Mouse (Mus musculus): Measurements from ENCODE around the gene Mroh8. TPM values are rescaled to one million over a fixed set of nuclear protein-coding genes. Genes with fewer than 3 reads are reported as not detected.
"Not testable (repeated sequence)": the region's sequence is repeated elsewhere in the genome, so short reads cannot be mapped to it uniquely, and the experiment has no call there.

Gene Mroh8
- polyA plus RNA-seq, 1 experiment from 2014 or later, result 0.44 TPM

DNA sequence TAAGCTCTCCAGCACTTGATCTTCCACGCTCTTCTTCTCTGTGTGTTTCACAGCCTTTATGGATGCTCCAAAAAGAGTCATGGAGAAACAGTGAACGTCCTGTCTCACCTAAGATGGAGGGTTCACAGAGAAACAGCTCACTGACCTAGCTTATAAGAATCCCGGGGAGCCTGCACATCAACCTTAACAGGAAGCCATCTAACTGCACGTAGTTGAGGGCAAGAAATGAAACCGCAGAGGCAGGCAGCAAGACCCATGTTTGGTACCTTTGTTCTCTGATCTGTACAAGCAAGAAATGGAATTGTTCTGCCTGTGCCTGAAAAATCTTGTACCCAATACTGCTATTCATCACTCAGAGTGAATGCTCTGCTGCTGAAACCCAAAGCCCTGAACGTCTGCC lies 59.2 kb downstream of the Mroh8 start:
- Histone ChIP-seq H3K4me1 (no peaks in the 10 kb centered on the region), H3K4me2 (no peak overlapping the region), H3K27me3 (replicated peaks) (no peaks in the 10 kb centered on the region), H3K9ac (replicated peaks) (no peak overlapping the region), H3K27ac (replicated peaks) (no peak overlapping the region), H3K36me3 (no peaks in the 10 kb centered on the region), H3K9me3 (replicated peaks) (no peaks in the 10 kb centered on the region), H3K4me3 (replicated peaks) (no peak overlapping the region)
- 80% methylated on average over 6 of the region's 6 CpGs for WGBS
- ATAC-seq (ENCODE audit: low FRiP score), result no peak

DNA sequence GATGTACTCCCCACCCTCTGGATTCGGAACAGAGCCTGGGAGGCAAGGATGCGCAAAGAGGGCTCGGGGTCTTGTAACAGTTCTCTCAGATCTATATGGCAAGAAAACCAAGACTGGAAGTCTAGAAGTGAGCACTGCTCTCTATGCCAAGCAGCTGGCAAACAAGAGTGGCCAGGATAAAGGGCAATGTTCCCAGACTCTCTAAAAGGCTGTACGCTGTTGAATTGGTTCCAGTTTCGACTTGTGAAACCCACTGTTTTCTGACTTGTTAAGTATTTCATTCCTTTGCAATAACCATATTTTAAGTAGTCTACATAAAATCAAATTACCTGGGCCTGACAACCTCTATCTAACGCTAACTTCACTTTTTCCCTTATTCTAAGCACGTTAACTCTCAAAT lies 67.6 kb downstream of the Mroh8 start:
- ATAC-seq (ENCODE audit: low FRiP score), result no peak
- Histone ChIP-seq H3K4me3 (replicated peaks) (no peak overlapping the region), H3K27ac (replicated peaks) (no peak overlapping the region), H3K27me3 (replicated peaks) (no peaks in the 10 kb centered on the region), H3K4me2 (no peak overlapping the region), H3K4me1 (no peaks in the 10 kb centered on the region), H3K36me3 (no peaks in the 10 kb centered on the region), H3K9me3 (replicated peaks) (no peaks in the 10 kb centered on the region), H3K9ac (replicated peaks) (no peak overlapping the region)
- 92% methylated on average over 7 of the region's 7 CpGs for WGBS

DNA sequence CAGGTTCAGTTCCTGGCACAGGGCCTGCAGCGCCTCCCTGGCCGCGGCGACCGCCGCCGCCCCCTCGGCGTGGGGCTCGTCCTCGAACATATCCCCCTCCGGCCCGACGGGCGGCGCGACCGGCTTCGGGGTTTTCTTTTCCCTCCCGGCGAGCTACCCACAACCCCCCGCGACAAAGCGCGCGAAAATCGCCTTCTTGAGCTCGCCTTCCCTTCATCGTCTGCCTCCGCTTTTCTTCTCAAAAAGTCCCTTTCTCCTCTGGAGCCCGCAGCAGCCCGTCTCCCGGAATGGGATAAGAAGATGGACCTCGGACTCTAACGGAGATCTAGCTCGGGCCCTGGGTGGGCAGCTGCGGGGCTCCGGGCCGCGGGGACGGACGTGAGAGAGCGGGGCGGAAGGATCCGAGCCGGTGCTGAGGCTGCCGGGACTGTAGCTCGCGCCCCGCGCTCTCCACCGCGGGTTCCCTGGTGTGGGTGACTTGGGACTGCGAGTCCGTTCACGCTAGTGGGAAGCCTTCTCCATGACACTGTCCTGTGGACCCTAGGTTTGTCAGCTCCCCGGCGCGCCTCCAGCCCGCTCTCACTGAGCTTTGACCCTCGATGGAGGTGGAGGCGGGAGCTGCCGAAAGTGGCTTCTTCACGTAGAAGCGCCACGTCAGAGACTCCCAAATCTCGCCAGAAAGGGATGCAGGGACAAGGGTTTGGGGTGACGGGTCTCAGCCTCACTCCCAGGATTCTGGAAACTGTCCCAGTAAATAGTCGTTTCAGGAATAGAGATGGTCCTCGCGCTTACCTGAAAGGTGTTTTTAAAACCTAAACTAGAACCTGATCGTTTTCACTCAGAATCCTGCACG lies 74.8 kb downstream of the Mroh8 start, which contains the start of gene Rbl1:
TSS of gene Rbl1 (minus strand) at position 169 of the 853 bp plus-strand sequence.
- peak within 1 kb of the TSS; percentile 81 for H3K4me3 ChIP-seq (replicated peaks)
- peak; percentile 92 for ATAC-seq (ENCODE audit: low FRiP score)
- H3K9me3 ChIP-seq (replicated peaks), result no peaks in the 10 kb centered on the region
- H3K36me3 ChIP-seq, result no peaks in the 10 kb centered on the region
- H3K27ac ChIP-seq (replicated peaks), result peak within 1 kb of the TSS; percentile 97
- no peaks in the 10 kb centered on the region for H3K27me3 ChIP-seq (replicated peaks)
- 2% methylated on average over 73 of the region's 73 CpGs for WGBS
- peaks cover 17% of the 10 kb centered on the region for H3K4me1 ChIP-seq
- peak within 1 kb of the TSS; percentile 91 for H3K9ac ChIP-seq (replicated peaks)
- peak within 1 kb of the TSS; percentile 78 for H3K4me2 ChIP-seq

DNA sequence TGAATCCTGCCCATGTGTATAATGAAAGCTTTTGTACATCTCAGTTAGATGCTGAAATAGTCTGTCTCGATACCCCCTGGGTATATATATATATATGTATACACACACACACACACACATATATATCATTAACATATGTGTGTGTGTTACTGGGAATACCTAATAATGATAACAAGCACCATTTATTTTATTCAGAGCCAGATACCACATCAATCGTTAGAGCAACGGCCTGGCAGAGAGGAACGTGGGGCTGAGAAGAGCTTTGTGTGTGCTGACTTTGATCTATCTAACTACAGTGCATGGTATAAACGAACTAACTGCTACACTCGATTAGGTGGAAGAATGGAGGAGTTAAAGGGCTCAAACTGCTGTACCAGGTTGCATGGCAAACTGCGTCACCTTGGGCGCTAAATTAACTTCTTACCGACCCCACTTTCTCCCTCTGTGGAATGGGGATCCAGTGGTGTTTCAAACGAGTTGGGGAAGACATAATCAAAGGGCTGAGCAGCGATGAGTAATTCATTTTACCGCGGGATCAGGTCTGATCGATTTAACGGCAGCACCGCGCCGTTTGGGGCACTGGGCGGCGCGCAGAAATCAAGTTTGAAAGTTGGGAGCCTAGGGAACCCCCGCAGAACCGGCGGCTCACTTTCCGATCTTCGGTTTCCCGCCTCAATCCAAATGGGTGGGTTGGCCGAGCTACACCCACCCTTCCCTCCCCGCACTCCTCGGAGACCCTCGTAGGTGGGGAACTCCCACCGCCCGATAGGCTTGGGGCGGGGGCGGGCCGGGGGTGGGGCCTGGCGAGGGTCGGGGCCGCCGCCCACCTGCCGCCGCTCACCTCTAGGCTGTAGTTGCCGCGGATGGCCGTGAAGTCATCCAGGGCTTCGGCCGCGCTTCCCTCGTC lies 75.6 kb downstream of the Mroh8 start:
- peak overlapping the region; percentile 91 for H3K9ac ChIP-seq (replicated peaks)
- H3K9me3 ChIP-seq (replicated peaks), result no peaks in the 10 kb centered on the region
- H3K27me3 ChIP-seq (replicated peaks), result no peaks in the 10 kb centered on the region
- WGBS, result 2% methylated on average over 38 of the region's 49 CpGs
- H3K36me3 ChIP-seq, result peaks cover 4% of the 10 kb centered on the region; the same call in 1 of the 2 replicates
- H3K4me3 ChIP-seq (replicated peaks), result peak overlapping the region; percentile 81
- H3K4me1 ChIP-seq, result peaks cover 17% of the 10 kb centered on the region
- H3K27ac ChIP-seq (replicated peaks), result peak overlapping the region; percentile 97
- peak; percentile 82 for ATAC-seq (ENCODE audit: low FRiP score)
- H3K4me2 ChIP-seq, result peak overlapping the region; percentile 78

DNA sequence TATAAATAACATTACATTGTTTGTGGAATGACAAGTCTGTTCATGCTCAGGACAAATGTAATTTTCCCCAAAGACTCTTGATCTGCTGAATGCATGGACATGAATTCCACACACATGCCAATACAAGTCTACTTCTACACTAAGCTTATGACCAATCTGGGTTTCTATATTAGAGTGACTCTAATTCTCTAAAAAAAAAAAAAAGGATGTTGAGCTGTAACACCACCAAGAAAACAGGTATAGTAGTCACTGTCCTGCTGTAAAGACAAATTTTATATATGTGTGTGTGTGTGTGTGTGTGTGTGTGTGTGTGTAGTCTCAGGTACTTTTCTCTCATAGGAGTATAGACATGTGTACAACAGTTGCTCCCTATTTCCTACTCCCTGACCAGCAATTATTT lies 76.3 kb downstream of the Mroh8 start:
- Histone ChIP-seq H3K4me2 (peak overlapping the region; percentile 78; the same call in 1 of the 2 replicates), H3K9me3 (replicated peaks) (no peaks in the 10 kb centered on the region), H3K4me3 (replicated peaks) (peak overlapping the region; percentile 81; the same call in 1 of the 2 replicates), H3K4me1 (peaks cover 17% of the 10 kb centered on the region), H3K36me3 (peaks cover 8% of the 10 kb centered on the region; the same call in 1 of the 2 replicates), H3K27ac (replicated peaks) (no peak overlapping the region), H3K27me3 (replicated peaks) (no peaks in the 10 kb centered on the region), H3K9ac (replicated peaks) (no peak overlapping the region)
- no peak for ATAC-seq (ENCODE audit: low FRiP score)

DNA sequence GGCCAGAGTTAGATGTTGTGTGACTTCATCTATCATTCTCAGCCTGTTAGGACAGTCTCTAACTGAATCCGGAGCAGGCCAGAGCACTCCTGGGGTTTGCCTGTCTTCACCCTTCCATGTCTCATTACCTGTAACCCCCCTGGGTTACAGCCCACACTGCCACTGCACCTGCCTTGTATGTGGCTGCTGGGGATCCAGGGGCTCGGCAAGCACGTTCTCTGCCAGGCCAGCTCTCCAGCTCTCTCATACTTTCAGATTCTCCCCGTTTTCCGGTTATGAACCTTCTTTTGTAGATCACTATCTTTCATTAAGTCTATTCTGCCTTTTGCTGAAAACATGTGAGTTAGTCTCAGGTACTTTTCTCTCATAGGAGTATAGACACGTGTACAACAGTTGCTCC lies 77.0 kb downstream of the Mroh8 start:
- no peak overlapping the region for H3K4me3 ChIP-seq (replicated peaks)
- no peak for ATAC-seq (ENCODE audit: low FRiP score)
- peaks cover 17% of the 10 kb centered on the region for H3K4me1 ChIP-seq
- H3K4me2 ChIP-seq, result no peak overlapping the region
- no peaks in the 10 kb centered on the region for H3K27me3 ChIP-seq (replicated peaks)
- H3K9ac ChIP-seq (replicated peaks), result no peak overlapping the region
- H3K9me3 ChIP-seq (replicated peaks), result no peaks in the 10 kb centered on the region
- no peak overlapping the region for H3K27ac ChIP-seq (replicated peaks)
- 80% methylated on average over 6 of the region's 6 CpGs for WGBS
- H3K36me3 ChIP-seq, result peaks cover 8% of the 10 kb centered on the region; the same call in 1 of the 2 replicates

DNA sequence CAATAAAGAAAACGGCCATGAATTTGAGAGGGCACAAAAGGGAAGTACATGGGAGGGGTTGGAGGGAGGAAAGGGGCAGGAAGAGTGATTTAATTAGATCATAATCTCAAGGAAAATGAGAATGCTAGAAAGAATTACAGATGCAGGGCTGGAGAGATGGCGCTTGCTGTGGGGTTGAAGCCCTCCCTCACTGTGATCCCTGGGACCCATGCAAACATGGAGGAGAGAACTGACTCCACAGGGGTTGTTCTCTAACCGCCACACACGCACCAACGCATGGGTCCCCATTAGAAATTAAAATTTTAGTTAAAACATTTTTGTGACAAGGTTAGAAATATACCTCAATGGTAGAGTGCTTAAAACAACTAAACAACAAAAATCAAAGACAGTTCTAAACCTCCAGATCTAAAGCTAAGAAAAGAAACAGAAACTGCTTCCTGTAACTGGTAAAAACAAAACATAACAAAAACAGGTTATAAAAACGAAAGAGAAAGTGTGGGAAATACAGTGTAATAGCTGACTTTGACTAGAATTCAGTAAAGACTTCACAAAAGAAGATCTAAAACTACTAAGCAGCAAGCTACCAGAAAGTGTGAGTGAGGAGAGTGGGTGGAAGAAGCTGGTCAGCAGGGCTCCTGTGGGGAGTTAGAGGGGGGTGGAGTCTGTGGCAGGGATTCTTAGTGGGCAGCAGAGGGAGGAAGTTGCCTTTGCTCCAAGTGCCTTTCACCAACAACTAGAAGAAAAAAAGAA lies 78.1 kb downstream of the Mroh8 start:
- no peak overlapping the region for H3K4me3 ChIP-seq (replicated peaks)
- H3K27me3 ChIP-seq (replicated peaks), result no peaks in the 10 kb centered on the region
- H3K27ac ChIP-seq (replicated peaks), result no peak overlapping the region
- ATAC-seq (ENCODE audit: low FRiP score), result no peak
- H3K9me3 ChIP-seq (replicated peaks), result no peaks in the 10 kb centered on the region
- no peak overlapping the region for H3K9ac ChIP-seq (replicated peaks)
- H3K36me3 ChIP-seq, result peaks cover 15% of the 10 kb centered on the region
- 85% methylated on average over 6 of the region's 6 CpGs for WGBS
- H3K4me1 ChIP-seq, result peaks cover 17% of the 10 kb centered on the region
- H3K4me2 ChIP-seq, result no peak overlapping the region

DNA sequence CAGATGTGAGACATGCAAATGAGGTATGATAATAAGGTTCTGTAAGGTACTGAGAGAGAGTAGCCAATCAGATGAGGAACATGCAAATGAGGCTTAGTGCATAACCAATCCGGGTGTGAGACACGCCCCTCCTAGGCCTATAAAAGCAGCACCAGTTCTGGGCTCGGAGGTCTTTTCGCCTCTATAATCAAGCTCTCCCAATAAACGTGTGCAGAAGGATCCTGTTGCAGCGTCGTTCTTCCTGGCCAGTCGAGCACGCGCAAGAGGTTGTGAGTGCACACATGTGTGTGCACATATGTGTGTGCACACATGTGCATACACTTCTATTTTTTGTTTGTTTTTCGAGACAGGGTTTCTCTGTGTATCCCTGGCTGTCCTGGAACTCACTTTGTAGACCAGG lies 80.9 kb downstream of the Mroh8 start:
- H3K27ac ChIP-seq (replicated peaks); H3K27me3 ChIP-seq (replicated peaks); H3K9me3 ChIP-seq (replicated peaks); H3K4me2 ChIP-seq; H3K9ac ChIP-seq (replicated peaks); H3K4me1 ChIP-seq; H3K4me3 ChIP-seq (replicated peaks); ATAC-seq (ENCODE audit: low FRiP score): not testable (repeated sequence)
- peaks cover 30% of the 10 kb centered on the region for H3K36me3 ChIP-seq
- WGBS, result 97% methylated on average over 11 of the region's 11 CpGs

DNA sequence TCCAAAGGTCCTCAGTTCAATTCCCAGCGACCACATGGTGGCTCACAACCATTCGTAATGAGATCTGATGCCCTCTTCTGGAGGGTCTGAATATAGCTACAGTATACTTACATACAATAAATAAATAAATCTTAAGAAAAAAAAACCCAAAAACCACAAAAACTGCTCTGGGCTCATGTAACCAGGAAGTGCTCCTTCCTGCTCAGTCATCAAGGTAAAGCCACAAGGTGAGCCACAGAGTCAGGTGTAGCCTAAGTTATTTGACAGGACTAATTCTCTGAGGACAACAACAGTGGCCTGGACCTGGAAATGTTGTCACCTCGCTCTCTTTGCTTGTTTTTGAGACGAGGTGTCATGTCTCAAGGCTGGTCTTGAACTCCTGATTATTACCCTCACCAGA lies 88.7 kb downstream of the Mroh8 start:
- no peaks in the 10 kb centered on the region for H3K4me1 ChIP-seq
- H3K9me3 ChIP-seq (replicated peaks), result no peaks in the 10 kb centered on the region
- H3K36me3 ChIP-seq, result peaks cover 68% of the 10 kb centered on the region
- no peak overlapping the region for H3K9ac ChIP-seq (replicated peaks)
- no peak overlapping the region for H3K4me2 ChIP-seq
- no peaks in the 10 kb centered on the region for H3K27me3 ChIP-seq (replicated peaks)
- 99% methylated on average over 4 of the region's 4 CpGs for WGBS
- no peak for ATAC-seq (ENCODE audit: low FRiP score)
- no peak overlapping the region for H3K4me3 ChIP-seq (replicated peaks)
- H3K27ac ChIP-seq (replicated peaks), result no peak overlapping the region

DNA sequence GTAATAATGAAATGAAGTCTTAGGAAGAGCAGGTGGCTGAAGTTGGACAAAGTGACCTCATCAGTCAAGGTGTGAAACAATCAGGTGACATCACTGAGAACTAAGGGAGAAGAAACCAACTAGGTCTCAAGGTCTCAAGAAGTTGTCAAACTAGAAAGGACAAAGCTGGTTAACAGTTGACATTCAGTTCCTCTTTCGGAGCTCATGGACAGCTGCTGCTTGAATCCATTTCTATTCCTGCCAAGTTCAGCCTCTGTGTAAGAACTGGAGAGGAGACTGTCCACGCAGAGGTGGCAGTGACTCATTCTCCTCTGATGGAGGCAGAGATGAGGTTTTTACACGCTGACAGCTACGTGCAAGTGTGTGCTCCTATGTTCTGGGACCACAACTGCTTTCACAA lies 92.1 kb downstream of the Mroh8 start:
- no peak overlapping the region for H3K9ac ChIP-seq (replicated peaks)
- no peak overlapping the region for H3K4me3 ChIP-seq (replicated peaks)
- ATAC-seq (ENCODE audit: low FRiP score), result no peak
- 92% methylated on average over 4 of the region's 4 CpGs for WGBS
- no peak overlapping the region for H3K4me2 ChIP-seq
- peaks cover 47% of the 10 kb centered on the region for H3K36me3 ChIP-seq
- no peaks in the 10 kb centered on the region for H3K9me3 ChIP-seq (replicated peaks)
- H3K27ac ChIP-seq (replicated peaks), result no peak overlapping the region
- H3K27me3 ChIP-seq (replicated peaks), result no peaks in the 10 kb centered on the region
- no peaks in the 10 kb centered on the region for H3K4me1 ChIP-seq

DNA sequence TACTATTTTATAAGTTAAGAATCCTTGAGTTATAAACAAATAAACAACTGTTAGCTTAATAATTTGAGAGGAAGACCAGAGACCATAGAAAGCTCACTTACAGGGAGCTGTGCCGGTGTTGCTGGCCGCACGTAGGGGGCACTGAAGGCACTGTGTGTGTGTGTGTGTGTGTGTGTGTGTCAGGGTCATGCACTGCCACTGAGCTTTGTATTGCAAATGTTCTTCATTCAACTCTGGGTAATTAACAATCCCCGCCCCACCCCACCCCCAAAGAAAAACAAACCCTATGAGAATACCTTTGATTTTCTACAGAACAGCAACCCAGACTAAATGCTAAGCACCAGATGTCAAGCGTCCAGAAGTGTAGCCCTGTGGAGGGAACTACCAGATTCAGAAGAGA lies 92.8 kb downstream of the Mroh8 start:
- Histone ChIP-seq H3K4me2 (no peak overlapping the region), H3K27ac (replicated peaks) (no peak overlapping the region), H3K4me1 (no peaks in the 10 kb centered on the region), H3K27me3 (replicated peaks) (no peaks in the 10 kb centered on the region), H3K9ac (replicated peaks) (no peak overlapping the region), H3K9me3 (replicated peaks) (no peaks in the 10 kb centered on the region), H3K36me3 (peaks cover 41% of the 10 kb centered on the region), H3K4me3 (replicated peaks) (no peak overlapping the region)
- WGBS, result 22% methylated on average over 5 of the region's 5 CpGs
- ATAC-seq (ENCODE audit: low FRiP score), result no peak

Measured in neural tube, embryonic 15.5 days (tissue).